Mouse (Mus musculus): ENCODE measurements around the gene Fndc3b. TPM values are rescaled to one million over a fixed set of nuclear protein-coding genes. Genes with fewer than 3 reads are reported as not detected.

The Fndc3b gene
- polyA plus RNA-seq, 1 experiment = 13.2 TPM

GRCm38 (mm10) chr3:27725752-27726151 is 14.6 kb upstream of the Fndc3b start:
- Histone ChIP-seq H3K4me3 (ENCODE audit: insufficient read depth, low read depth, low read length) (no peak overlapping the region), H3K27ac (replicated peaks; ENCODE audit: low read depth, low read length) (no peak overlapping the region), H3K4me1 (ENCODE audit: control insufficient read depth, insufficient read depth, insufficient read length, low read length) (no peaks in the 10 kb centered on the region)

GRCm38 (mm10) chr3:27724208-27724607 is 13.1 kb upstream of the Fndc3b start:
- H3K4me3 ChIP-seq (ENCODE audit: insufficient read depth, low read depth, low read length) = no peak overlapping the region
- no peaks in the 10 kb centered on the region for H3K4me1 ChIP-seq (ENCODE audit: control insufficient read depth, insufficient read depth, insufficient read length, low read length)
- no peak overlapping the region for H3K27ac ChIP-seq (replicated peaks; ENCODE audit: low read depth, low read length)

DNA sequence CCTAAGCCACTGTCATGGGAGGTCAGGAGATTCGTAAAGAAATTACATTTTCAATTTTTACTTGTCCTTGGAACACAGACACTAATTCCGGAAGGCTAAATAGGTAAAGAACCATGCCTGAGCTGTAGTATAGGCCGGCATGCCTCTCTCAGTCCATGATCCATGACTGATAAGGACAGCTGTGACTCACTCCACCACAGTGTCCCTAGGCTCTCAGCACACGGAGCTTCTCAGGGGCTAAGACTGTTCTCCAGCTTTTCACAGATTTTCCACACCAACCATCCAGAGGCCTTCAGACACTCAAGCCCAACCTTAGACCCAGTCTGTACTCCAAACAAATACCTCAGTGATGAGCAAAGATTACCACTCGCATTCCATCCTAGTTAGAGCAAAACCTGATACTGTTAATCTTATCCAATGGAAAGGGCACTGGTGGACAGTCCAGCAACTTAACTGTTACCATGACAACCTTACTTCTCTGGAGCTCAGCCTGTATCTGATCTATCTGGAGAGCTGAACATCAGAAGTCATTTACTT is 7.8 kb upstream of the Fndc3b start:
- no peaks in the 10 kb centered on the region for H3K4me1 ChIP-seq (ENCODE audit: control insufficient read depth, insufficient read depth, insufficient read length, low read length)
- H3K4me3 ChIP-seq (ENCODE audit: insufficient read depth, low read depth, low read length) = no peak overlapping the region
- no peak overlapping the region for H3K27ac ChIP-seq (replicated peaks; ENCODE audit: low read depth, low read length)

GRCm38 (mm10) chr3:27713971-27714370 is 2.9 kb upstream of the Fndc3b start:
- H3K4me1 ChIP-seq (ENCODE audit: control insufficient read depth, insufficient read depth, insufficient read length, low read length) = no peaks in the 10 kb centered on the region

DNA sequence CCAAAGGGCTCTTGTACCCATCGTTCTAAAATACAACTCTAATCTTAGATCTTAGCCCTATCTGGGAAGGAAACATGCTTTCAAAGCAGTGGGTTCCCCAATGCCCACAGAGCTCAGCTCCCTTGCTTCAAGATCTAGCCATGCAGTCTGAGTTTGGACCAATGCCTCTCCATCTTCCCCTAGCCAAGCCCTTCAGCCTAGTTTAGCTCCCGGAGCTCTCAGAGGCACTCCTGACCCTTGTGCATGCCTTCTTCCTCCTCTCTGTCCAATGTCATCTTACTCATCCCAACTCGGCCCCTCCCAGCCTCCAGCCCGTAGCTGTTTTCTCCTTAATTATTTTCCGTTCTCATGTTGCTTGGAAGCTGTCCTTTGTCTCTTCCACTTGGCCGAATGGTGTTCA is 1.3 kb upstream of the Fndc3b start:
- H3K4me1 ChIP-seq (ENCODE audit: control insufficient read depth, insufficient read depth, insufficient read length, low read length) = 0 out of 2 replicates have a peak, but pooled peaks cover 2% of the 10 kb centered on the region
- H3K27ac ChIP-seq (replicated peaks; ENCODE audit: low read depth, low read length) = 0 out of 2 replicates have a peak overlapping the region, but pooled peaks have one; percentile 6
- no peak overlapping the region for H3K4me3 ChIP-seq (ENCODE audit: insufficient read depth, low read depth, low read length)

More at GRCm38 (mm10) chr3:27713971-27714370, 2.9 kb upstream of the Fndc3b start:
- no peak overlapping the region for H3K4me3 ChIP-seq (ENCODE audit: insufficient read depth, low read depth, low read length)
- no peak overlapping the region for H3K27ac ChIP-seq (replicated peaks; ENCODE audit: low read depth, low read length)

DNA sequence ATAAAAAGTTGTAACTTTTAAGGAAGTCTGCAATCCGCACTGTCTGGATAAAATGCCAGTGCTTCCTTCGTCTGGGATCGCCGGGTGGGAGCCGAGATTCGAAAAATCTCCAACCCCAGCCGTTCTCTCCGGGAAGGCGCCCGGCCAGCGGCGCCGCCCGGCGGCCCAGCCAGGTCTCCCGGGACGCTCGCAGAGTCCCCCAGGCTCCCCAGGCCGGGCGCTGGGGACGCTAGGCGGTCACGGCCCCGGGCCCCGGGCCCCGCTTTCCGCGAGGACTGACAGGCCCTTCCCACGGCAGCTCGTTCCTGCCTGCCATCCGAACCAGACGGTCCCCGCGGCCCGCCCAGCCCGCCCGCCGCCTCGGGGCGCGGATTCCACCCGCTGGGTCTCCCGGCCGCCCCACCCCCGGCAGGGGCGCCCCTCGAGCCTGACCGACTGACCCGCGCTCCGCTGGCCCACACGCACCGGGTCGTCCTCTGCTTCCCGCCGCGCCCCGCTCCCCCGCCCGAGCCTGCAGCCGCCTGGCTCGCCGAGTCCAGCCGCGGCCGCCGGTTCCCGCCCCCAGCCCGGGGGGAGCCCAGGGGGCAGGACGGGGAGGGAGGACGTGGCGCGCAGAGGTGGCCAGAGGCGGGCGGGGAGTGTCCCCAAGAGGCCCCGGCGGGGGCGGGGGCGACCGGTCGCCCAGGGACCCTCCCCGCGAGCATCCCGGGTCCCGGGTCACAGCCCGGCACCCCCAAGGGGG is 1.0 kb downstream of the Fndc3b start:
- H3K27ac ChIP-seq (replicated peaks; ENCODE audit: low read depth, low read length) = peak overlapping the region; percentile 75
- peaks cover 7% of the 10 kb centered on the region; the same call in 1 of the 2 replicates for H3K4me1 ChIP-seq (ENCODE audit: control insufficient read depth, insufficient read depth, insufficient read length, low read length)
- peak overlapping the region; percentile 80 for H3K4me3 ChIP-seq (ENCODE audit: insufficient read depth, low read depth, low read length)

- Histone ChIP-seq H3K27ac (replicated peaks; ENCODE audit: low read depth, low read length) (peak overlapping the region; percentile 61; the same call in 1 of the 2 replicates), H3K4me3 (ENCODE audit: insufficient read depth, low read depth, low read length) (peak overlapping the region; percentile 80), H3K4me1 (ENCODE audit: control insufficient read depth, insufficient read depth, insufficient read length, low read length) (peaks cover 13% of the 10 kb centered on the region; the same call in 1 of the 2 replicates)
These were observed 1.8 kb downstream of the Fndc3b start for GRCm38 (mm10) chr3:27709096-27709905.

DNA sequence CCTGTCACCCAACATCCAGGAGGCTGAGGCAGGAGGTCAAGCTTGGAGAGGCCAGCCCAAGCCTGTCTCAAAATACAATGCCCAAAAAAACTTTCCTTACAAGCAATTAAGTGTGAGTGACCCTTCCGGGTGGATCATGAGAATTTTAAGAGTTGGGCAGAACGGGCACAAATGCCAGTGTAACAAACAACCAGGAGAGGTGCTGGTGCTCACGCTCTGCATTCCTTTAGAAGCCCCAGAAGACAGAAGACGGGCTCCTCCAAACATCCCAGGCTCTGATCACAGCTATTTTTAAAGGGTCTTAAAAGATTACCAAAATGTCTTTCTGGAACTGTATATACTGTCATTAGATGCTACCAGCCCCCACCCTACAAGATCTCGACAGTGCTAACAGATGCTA is 2.5 kb downstream of the Fndc3b start:
- Histone ChIP-seq H3K4me3 (ENCODE audit: insufficient read depth, low read depth, low read length) (peak overlapping the region; percentile 80), H3K4me1 (ENCODE audit: control insufficient read depth, insufficient read depth, insufficient read length, low read length) (peaks cover 13% of the 10 kb centered on the region; the same call in 1 of the 2 replicates), H3K27ac (replicated peaks; ENCODE audit: low read depth, low read length) (0 out of 2 replicates have a peak overlapping the region, but pooled peaks have one; percentile 6)

GRCm38 (mm10) chr3:27705761-27706160 is 5.3 kb downstream of the Fndc3b start:
- no peak overlapping the region for H3K27ac ChIP-seq (replicated peaks; ENCODE audit: low read depth, low read length)
- peaks cover 13% of the 10 kb centered on the region; the same call in 1 of the 2 replicates for H3K4me1 ChIP-seq (ENCODE audit: control insufficient read depth, insufficient read depth, insufficient read length, low read length)
- H3K4me3 ChIP-seq (ENCODE audit: insufficient read depth, low read depth, low read length) = no peak overlapping the region

- H3K27ac ChIP-seq (replicated peaks; ENCODE audit: low read depth, low read length) = no peak overlapping the region
- no peak overlapping the region for H3K4me3 ChIP-seq (ENCODE audit: insufficient read depth, low read depth, low read length)
- peaks cover 13% of the 10 kb centered on the region; the same call in 1 of the 2 replicates for H3K4me1 ChIP-seq (ENCODE audit: control insufficient read depth, insufficient read depth, insufficient read length, low read length)
These were observed 6.1 kb downstream of the Fndc3b start for GRCm38 (mm10) chr3:27705056-27705455.

GRCm38 (mm10) chr3:27704641-27705040 is 6.5 kb downstream of the Fndc3b start:
- Histone ChIP-seq H3K27ac (replicated peaks; ENCODE audit: low read depth, low read length) (no peak overlapping the region), H3K4me3 (ENCODE audit: insufficient read depth, low read depth, low read length) (no peak overlapping the region), H3K4me1 (ENCODE audit: control insufficient read depth, insufficient read depth, insufficient read length, low read length) (peaks cover 16% of the 10 kb centered on the region; the same call in 1 of the 2 replicates)

DNA sequence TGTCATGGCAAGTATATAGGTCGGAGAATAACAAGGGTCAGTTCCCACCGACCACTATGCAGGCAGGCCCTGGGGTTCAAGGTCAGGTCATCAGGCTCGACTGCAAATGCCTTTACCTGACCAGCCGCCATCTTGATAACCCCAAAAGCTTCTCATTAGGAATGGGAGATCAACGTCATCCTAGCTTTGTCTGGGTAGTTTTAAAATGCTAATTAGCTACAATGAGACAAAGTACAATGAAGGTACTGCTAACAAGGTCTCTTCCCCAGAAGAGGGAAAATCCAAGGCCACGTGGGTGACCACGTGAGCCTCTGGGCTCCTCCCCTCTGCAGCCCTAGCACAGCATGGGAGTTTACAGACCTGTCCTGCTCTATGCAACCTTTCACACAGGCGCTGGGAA is 7.6 kb downstream of the Fndc3b start:
- no peak overlapping the region for H3K4me3 ChIP-seq (ENCODE audit: insufficient read depth, low read depth, low read length)
- H3K27ac ChIP-seq (replicated peaks; ENCODE audit: low read depth, low read length) = no peak overlapping the region
- H3K4me1 ChIP-seq (ENCODE audit: control insufficient read depth, insufficient read depth, insufficient read length, low read length) = peaks cover 16% of the 10 kb centered on the region; the same call in 1 of the 2 replicates

DNA sequence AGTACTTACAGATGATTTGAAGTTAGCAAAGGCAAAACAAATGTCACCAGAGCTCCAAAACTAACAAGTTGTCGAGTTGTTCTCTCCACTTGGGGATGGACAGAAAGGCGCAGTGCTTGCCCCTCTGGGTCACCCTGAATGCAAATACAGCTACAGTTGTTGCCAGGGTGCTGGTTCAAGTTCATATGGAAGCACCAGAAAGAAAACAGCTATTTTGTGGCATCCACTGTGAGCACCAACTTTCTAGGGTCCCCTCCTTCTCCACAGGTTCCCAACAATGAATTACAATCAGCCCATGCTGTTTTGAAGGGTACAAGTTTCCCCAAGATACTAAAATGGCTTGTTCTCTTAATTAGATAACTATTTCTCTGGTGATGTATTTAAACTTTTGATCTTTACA is 8.0 kb downstream of the Fndc3b start:
- Histone ChIP-seq H3K4me1 (ENCODE audit: control insufficient read depth, insufficient read depth, insufficient read length, low read length) (peaks cover 14% of the 10 kb centered on the region; the same call in 1 of the 2 replicates), H3K4me3 (ENCODE audit: insufficient read depth, low read depth, low read length) (no peak overlapping the region), H3K27ac (replicated peaks; ENCODE audit: low read depth, low read length) (no peak overlapping the region)

DNA sequence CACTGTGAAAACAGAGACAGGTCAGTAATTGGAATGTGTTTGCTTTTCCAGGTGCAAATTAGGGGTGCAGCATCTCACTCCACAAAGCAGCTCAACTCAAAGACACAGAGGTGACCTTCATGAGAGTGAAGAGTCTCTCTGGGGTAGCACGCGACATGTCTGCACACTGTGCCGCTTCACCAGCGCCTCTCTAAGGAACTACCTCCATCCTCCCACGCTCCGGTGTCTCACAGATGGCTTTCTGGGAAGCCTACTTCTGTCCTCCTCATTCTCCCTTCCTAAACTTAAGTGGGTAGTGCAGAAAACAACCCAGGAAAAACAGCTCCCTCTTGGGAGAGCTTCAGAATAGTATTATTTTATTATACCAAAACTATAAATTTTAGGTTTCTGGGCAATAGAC is 12.4 kb downstream of the Fndc3b start:
- H3K4me3 ChIP-seq (ENCODE audit: insufficient read depth, low read depth, low read length) = no peak overlapping the region
- H3K27ac ChIP-seq (replicated peaks; ENCODE audit: low read depth, low read length) = no peak overlapping the region
- peaks cover 10% of the 10 kb centered on the region; the same call in 1 of the 2 replicates for H3K4me1 ChIP-seq (ENCODE audit: control insufficient read depth, insufficient read depth, insufficient read length, low read length)

- no peak overlapping the region for H3K27ac ChIP-seq (replicated peaks; ENCODE audit: low read depth, low read length)
- H3K4me3 ChIP-seq (ENCODE audit: insufficient read depth, low read depth, low read length) = no peak overlapping the region
- H3K4me1 ChIP-seq (ENCODE audit: control insufficient read depth, insufficient read depth, insufficient read length, low read length) = peaks cover 18% of the 10 kb centered on the region; the same call in 1 of the 2 replicates
These were observed 14.7 kb downstream of the Fndc3b start for GRCm38 (mm10) chr3:27696449-27696797.
